Mouse (Mus musculus): Measurements from ENCODE around the gene Ccdc13. TPM values are rescaled to one million over a fixed set of nuclear protein-coding genes. Genes with fewer than 3 reads are reported as not detected.

Ccdc13 gene
- polyA plus RNA-seq, 1 experiment from 2014 or later = 0.18 TPM

- DNase-seq (ENCODE audit: low spot score) (no peak), ATAC-seq (replicated peaks; ENCODE audit: insufficient number of reproducible peaks, low FRiP score, low TSS enrichment, low read depth) (no peak)
- no peaks in the 10 kb centered on the region for H3K36me3 ChIP-seq (replicated peaks; ENCODE audit: control insufficient read depth, insufficient read depth, low read depth, low read length)
- no peaks in the 10 kb centered on the region for H3K27me3 ChIP-seq (ENCODE audit: control insufficient read depth, insufficient read depth, low read length)
- no peak overlapping the region for H3K27ac ChIP-seq (replicated peaks; ENCODE audit: low read depth, low read length)
- H3K4me1 ChIP-seq (ENCODE audit: control insufficient read depth, insufficient read depth, low read length) = no peaks in the 10 kb centered on the region
- no peak overlapping the region for H3K4me3 ChIP-seq (ENCODE audit: low read depth, low read length)
- H3K9me3 ChIP-seq (replicated peaks; ENCODE audit: control insufficient read depth, low read length) = no peaks in the 10 kb centered on the region
- WGBS = 87% methylated on average over 7 of the region's 7 CpGs
- H3K9ac ChIP-seq (replicated peaks; ENCODE audit: low read length) = no peak overlapping the region
- H3K4me2 ChIP-seq (ENCODE audit: low read depth, low read length) = no peak overlapping the region
These were observed 15.3 kb downstream of the Ccdc13 start for GRCm38 (mm10) chr9:121823991-121824390.

DNA sequence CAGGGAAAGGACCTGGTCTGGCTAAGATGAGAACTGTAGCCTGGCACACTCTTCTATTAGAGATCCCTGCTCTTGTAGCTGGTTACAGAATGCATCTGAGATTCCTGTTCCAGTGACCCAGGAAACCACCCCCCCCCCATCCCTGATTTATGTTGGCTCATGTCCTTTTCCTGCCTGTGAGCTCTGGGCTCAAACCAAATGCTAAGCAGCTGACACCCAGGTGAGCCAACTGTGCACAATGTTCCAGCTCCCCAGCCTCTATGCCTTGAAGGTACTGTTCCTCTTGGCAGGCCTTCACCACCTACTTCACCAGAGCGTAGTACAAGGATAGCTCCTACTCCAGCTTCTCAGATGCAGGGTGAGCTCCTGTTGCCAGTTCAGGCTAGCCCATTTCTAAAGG is 16.2 kb downstream of the Ccdc13 start:
- no peak for ATAC-seq (replicated peaks; ENCODE audit: insufficient number of reproducible peaks, low FRiP score, low TSS enrichment, low read depth)
- no peak overlapping the region for H3K9ac ChIP-seq (replicated peaks; ENCODE audit: low read length)
- no peak overlapping the region for H3K27ac ChIP-seq (replicated peaks; ENCODE audit: low read depth, low read length)
- DNase-seq (ENCODE audit: low spot score) = no peak
- no peaks in the 10 kb centered on the region for H3K4me1 ChIP-seq (ENCODE audit: control insufficient read depth, insufficient read depth, low read length)
- no peaks in the 10 kb centered on the region for H3K9me3 ChIP-seq (replicated peaks; ENCODE audit: control insufficient read depth, low read length)
- H3K27me3 ChIP-seq (ENCODE audit: control insufficient read depth, insufficient read depth, low read length) = no peaks in the 10 kb centered on the region
- H3K36me3 ChIP-seq (replicated peaks; ENCODE audit: control insufficient read depth, insufficient read depth, low read depth, low read length) = no peaks in the 10 kb centered on the region
- no peak overlapping the region for H3K4me3 ChIP-seq (ENCODE audit: low read depth, low read length)
- H3K4me2 ChIP-seq (ENCODE audit: low read depth, low read length) = no peak overlapping the region
- 100% methylated on average over 1 of the region's 1 CpGs for WGBS

- Histone ChIP-seq H3K9me3 (replicated peaks; ENCODE audit: control insufficient read depth, low read length) (no peaks in the 10 kb centered on the region), H3K27me3 (ENCODE audit: control insufficient read depth, insufficient read depth, low read length) (no peaks in the 10 kb centered on the region), H3K36me3 (replicated peaks; ENCODE audit: control insufficient read depth, insufficient read depth, low read depth, low read length) (no peaks in the 10 kb centered on the region), H3K27ac (replicated peaks; ENCODE audit: low read depth, low read length) (no peak overlapping the region), H3K4me3 (ENCODE audit: low read depth, low read length) (no peak overlapping the region), H3K9ac (replicated peaks; ENCODE audit: low read length) (no peak overlapping the region), H3K4me2 (ENCODE audit: low read depth, low read length) (no peak overlapping the region), H3K4me1 (ENCODE audit: control insufficient read depth, insufficient read depth, low read length) (no peaks in the 10 kb centered on the region)
- DNase-seq (ENCODE audit: low spot score) (no peak), ATAC-seq (replicated peaks; ENCODE audit: insufficient number of reproducible peaks, low FRiP score, low TSS enrichment, low read depth) (no peak)
- WGBS = 85% methylated on average over 6 of the region's 6 CpGs
These were observed 16.7 kb downstream of the Ccdc13 start for GRCm38 (mm10) chr9:121822585-121822991.

DNA sequence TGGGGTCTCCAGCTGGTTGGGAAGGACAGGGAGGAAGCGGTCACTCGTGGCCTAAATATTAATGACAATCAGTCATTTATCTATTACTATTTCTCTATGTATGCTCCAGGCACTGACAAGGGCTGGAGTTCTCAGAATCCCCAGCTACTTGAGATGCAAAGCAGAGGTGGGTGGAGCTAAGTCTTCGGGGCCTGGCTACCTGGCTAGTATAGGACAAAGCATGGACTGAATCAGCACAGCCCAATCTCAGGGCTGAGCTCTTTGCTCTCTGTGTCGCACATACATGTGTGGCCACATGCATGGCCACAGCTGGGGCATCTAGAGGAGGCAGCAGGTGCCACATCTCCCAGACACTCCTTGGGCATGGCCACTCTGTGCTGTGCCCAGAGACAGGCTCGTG is 18.5 kb downstream of the Ccdc13 start:
- Histone ChIP-seq H3K4me2 (ENCODE audit: low read depth, low read length) (no peak overlapping the region), H3K36me3 (replicated peaks; ENCODE audit: control insufficient read depth, insufficient read depth, low read depth, low read length) (no peaks in the 10 kb centered on the region), H3K4me1 (ENCODE audit: control insufficient read depth, insufficient read depth, low read length) (no peaks in the 10 kb centered on the region), H3K9ac (replicated peaks; ENCODE audit: low read length) (no peak overlapping the region), H3K4me3 (ENCODE audit: low read depth, low read length) (no peak overlapping the region), H3K9me3 (replicated peaks; ENCODE audit: control insufficient read depth, low read length) (no peaks in the 10 kb centered on the region), H3K27ac (replicated peaks; ENCODE audit: low read depth, low read length) (no peak overlapping the region), H3K27me3 (ENCODE audit: control insufficient read depth, insufficient read depth, low read length) (no peaks in the 10 kb centered on the region)
- ATAC-seq (replicated peaks; ENCODE audit: insufficient number of reproducible peaks, low FRiP score, low TSS enrichment, low read depth) (no peak), DNase-seq (ENCODE audit: low spot score) (no peak)
- 75% methylated on average over 5 of the region's 5 CpGs for WGBS

GRCm38 (mm10) chr9:121819771-121820471 is 19.3 kb downstream of the Ccdc13 start:
- no peak overlapping the region for H3K27ac ChIP-seq (replicated peaks; ENCODE audit: low read depth, low read length)
- no peak overlapping the region for H3K4me2 ChIP-seq (ENCODE audit: low read depth, low read length)
- no peaks in the 10 kb centered on the region for H3K27me3 ChIP-seq (ENCODE audit: control insufficient read depth, insufficient read depth, low read length)
- DNase-seq (ENCODE audit: low spot score) (no peak), ATAC-seq (replicated peaks; ENCODE audit: insufficient number of reproducible peaks, low FRiP score, low TSS enrichment, low read depth) (no peak)
- no peaks in the 10 kb centered on the region for H3K9me3 ChIP-seq (replicated peaks; ENCODE audit: control insufficient read depth, low read length)
- no peaks in the 10 kb centered on the region for H3K4me1 ChIP-seq (ENCODE audit: control insufficient read depth, insufficient read depth, low read length)
- WGBS = 47% methylated on average over 7 of the region's 7 CpGs
- no peaks in the 10 kb centered on the region for H3K36me3 ChIP-seq (replicated peaks; ENCODE audit: control insufficient read depth, insufficient read depth, low read depth, low read length)
- H3K4me3 ChIP-seq (ENCODE audit: low read depth, low read length) = no peak overlapping the region
- no peak overlapping the region for H3K9ac ChIP-seq (replicated peaks; ENCODE audit: low read length)

DNA sequence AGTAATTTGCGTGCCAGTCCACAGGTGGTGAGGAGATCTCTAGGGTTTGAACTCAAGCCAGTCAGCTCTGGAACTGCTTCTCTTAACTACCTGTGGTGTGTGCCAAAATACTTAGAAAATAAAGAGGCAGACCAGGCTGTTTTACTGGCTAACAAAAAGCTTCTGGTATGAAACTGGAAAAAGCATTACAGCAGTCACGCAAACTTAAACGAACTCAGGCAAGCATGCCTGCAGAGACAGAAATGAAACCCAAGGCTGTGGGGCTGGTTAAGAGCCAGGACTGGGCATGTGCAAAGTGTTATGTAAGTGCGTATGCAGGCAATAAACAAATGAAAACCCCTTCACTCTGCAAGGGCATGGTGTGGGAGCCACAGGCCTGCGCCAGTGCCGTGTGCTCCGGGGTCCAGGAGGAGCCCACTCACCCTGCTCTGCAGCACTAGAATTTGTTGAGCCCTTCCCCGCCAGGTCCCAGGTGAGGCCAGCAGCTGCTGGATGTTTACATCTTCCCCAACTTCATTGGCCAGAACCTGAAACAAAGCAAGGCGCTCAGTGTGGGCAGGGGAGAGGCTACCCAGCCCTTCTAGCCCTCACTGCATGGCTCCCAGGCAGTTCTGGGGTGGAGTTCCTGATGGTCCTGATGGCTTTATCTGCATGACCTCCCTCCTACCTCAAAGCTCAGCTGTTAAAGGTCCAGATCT is 20.0 kb downstream of the Ccdc13 start:
- ATAC-seq (replicated peaks; ENCODE audit: insufficient number of reproducible peaks, low FRiP score, low TSS enrichment, low read depth) = no peak
- Histone ChIP-seq H3K9ac (replicated peaks; ENCODE audit: low read length) (no peak overlapping the region), H3K27me3 (ENCODE audit: control insufficient read depth, insufficient read depth, low read length) (no peaks in the 10 kb centered on the region), H3K36me3 (replicated peaks; ENCODE audit: control insufficient read depth, insufficient read depth, low read depth, low read length) (no peaks in the 10 kb centered on the region), H3K9me3 (replicated peaks; ENCODE audit: control insufficient read depth, low read length) (no peaks in the 10 kb centered on the region), H3K4me1 (ENCODE audit: control insufficient read depth, insufficient read depth, low read length) (no peaks in the 10 kb centered on the region), H3K4me2 (ENCODE audit: low read depth, low read length) (no peak overlapping the region), H3K4me3 (ENCODE audit: low read depth, low read length) (no peak overlapping the region), H3K27ac (replicated peaks; ENCODE audit: low read depth, low read length) (no peak overlapping the region)
- no peak for DNase-seq (ENCODE audit: low spot score)
- 74% methylated on average over 9 of the region's 9 CpGs for WGBS

GRCm38 (mm10) chr9:121815183-121815582 is 24.1 kb downstream of the Ccdc13 start:
- DNase-seq (ENCODE audit: low spot score) (no peak), ATAC-seq (replicated peaks; ENCODE audit: insufficient number of reproducible peaks, low FRiP score, low TSS enrichment, low read depth) (no peak)
- Histone ChIP-seq H3K9ac (replicated peaks; ENCODE audit: low read length) (no peak overlapping the region), H3K4me1 (ENCODE audit: control insufficient read depth, insufficient read depth, low read length) (no peaks in the 10 kb centered on the region), H3K9me3 (replicated peaks; ENCODE audit: control insufficient read depth, low read length) (no peaks in the 10 kb centered on the region), H3K36me3 (replicated peaks; ENCODE audit: control insufficient read depth, insufficient read depth, low read depth, low read length) (no peaks in the 10 kb centered on the region), H3K4me2 (ENCODE audit: low read depth, low read length) (no peak overlapping the region), H3K27ac (replicated peaks; ENCODE audit: low read depth, low read length) (no peak overlapping the region), H3K27me3 (ENCODE audit: control insufficient read depth, insufficient read depth, low read length) (no peaks in the 10 kb centered on the region), H3K4me3 (ENCODE audit: low read depth, low read length) (no peak overlapping the region)
- WGBS = 65% methylated on average over 6 of the region's 6 CpGs

DNA sequence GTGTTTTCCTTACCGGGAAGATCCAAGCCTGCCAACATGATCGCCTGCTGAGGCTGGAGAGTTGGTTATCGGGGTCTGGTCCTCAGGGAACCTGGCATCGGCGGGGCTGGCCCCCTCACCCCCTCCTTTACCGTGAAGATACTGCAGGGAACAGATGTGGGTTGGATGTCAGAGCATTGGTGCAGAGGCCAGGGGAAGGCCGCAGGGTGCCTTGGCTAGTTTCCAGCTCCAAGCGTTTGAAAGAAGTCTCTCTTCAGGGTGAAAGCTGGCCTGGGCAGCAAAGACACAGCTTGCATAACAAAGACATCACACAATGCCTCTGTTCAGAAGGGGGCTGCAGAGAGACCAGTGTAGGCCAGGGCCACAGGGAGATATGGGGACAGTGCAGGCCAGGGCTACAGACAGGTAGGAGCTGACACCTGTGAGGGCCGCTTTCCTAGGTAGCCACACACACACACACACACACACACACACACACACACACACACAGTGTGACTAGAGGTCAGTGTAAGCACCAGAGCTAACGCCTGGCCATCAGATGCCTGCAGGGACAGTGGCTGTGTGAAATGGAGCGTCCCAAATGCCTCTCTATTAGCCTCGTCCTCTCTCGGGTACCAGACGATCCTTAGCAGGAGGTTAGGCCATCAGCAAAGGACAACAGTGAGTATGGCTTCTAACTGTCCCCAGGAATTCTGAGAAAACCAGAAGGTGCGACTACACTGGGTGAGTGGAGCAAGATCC is 29.0 kb downstream of the Ccdc13 start:
- Histone ChIP-seq H3K36me3 (replicated peaks; ENCODE audit: control insufficient read depth, insufficient read depth, low read depth, low read length) (no peaks in the 10 kb centered on the region), H3K27me3 (ENCODE audit: control insufficient read depth, insufficient read depth, low read length) (no peaks in the 10 kb centered on the region), H3K4me2 (ENCODE audit: low read depth, low read length) (no peak overlapping the region), H3K4me3 (ENCODE audit: low read depth, low read length) (no peak overlapping the region), H3K27ac (replicated peaks; ENCODE audit: low read depth, low read length) (no peak overlapping the region), H3K9me3 (replicated peaks; ENCODE audit: control insufficient read depth, low read length) (no peaks in the 10 kb centered on the region), H3K9ac (replicated peaks; ENCODE audit: low read length) (no peak overlapping the region), H3K4me1 (ENCODE audit: control insufficient read depth, insufficient read depth, low read length) (no peaks in the 10 kb centered on the region; the same call in 1 of the 2 replicates)
- no peak for DNase-seq (ENCODE audit: low spot score)
- 18% methylated on average over 15 of the region's 15 CpGs for WGBS
- no peak for ATAC-seq (replicated peaks; ENCODE audit: insufficient number of reproducible peaks, low FRiP score, low TSS enrichment, low read depth)
